Mouse (Mus musculus): ENCODE measurements at regions not wholly inside any gene's neighbourhood (a gene's known extent, or its start where the extent isn't known, plus 50 kb on each side); places are given as distances from the start of the nearest gene placed in this dataset.
A peak's percentile ranks its signal among the peaks of the same experiment; 100 is the strongest.

DNA sequence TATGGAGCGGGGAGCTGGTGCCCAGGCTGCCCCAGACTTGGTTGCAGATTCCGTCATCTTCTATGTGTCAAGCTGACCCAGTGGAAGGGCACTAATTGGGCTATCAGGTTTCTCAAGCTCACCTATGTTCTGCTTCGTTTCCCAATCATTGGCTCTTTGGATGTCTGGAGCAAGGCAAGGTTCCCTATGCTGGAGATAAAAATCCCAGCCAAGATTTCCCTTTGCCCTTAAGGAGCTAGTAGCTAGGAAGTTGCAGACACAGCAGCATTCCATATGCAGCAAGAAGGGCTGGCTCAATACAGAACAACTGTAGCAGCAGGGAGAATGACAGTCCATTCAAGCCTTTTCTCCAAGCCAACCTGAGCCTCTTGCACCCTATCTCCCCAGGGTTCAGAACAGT, 159.2 kb upstream of the Zfp706 start:
- no peak for ATAC-seq

DNA sequence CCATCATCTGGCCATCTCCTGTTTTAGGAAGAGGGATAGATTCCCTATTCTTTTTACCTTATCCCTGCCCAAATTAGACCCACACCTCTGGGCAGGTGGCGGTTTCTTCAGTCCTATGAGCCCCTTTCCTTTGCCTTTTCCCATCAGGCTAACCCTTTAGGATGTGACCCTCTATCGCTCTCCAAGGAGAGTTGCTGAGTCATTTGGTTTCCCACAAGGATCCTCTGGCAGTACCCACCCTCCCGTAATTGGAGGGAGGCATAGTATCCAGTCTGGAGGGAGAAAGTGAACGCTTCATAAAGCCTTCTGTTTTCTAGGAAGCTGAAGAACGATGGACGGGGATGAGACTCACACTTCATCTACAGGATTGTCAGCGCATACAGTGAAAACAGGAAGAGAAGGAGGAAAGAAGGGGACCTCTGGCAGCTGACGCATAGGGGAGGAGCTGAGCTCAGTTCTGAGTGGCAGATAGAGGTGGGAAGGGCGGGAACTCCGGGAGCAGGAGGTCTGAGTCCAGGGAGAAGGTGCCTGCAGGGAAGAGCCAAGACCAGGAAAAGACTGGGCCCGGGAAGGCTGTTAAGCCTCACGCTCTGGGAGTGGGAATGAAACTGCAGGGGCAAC, 158.4 kb upstream of the Zfp706 start:
- ATAC-seq: no peak

DNA sequence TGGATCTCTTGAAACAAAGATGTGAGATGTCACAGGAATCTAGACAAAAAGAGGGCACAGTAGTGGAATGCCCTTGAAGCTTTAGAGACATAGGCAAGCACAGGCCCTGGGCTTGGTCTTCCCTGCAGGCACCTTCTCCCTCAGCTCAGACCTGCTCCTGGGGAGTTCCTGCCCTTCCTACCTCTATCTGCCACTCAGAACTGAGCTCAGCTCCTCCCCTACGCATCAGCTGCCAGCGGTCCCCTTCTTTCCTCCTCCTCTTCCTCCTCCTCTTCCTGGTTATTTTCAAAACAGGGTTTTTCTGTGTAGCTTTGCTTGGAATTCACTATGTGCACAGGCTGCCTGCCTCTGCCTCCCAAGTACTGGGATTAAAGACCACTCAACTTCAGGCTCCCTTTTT, 157.6 kb upstream of the Zfp706 start:
- ATAC-seq: no peak

DNA sequence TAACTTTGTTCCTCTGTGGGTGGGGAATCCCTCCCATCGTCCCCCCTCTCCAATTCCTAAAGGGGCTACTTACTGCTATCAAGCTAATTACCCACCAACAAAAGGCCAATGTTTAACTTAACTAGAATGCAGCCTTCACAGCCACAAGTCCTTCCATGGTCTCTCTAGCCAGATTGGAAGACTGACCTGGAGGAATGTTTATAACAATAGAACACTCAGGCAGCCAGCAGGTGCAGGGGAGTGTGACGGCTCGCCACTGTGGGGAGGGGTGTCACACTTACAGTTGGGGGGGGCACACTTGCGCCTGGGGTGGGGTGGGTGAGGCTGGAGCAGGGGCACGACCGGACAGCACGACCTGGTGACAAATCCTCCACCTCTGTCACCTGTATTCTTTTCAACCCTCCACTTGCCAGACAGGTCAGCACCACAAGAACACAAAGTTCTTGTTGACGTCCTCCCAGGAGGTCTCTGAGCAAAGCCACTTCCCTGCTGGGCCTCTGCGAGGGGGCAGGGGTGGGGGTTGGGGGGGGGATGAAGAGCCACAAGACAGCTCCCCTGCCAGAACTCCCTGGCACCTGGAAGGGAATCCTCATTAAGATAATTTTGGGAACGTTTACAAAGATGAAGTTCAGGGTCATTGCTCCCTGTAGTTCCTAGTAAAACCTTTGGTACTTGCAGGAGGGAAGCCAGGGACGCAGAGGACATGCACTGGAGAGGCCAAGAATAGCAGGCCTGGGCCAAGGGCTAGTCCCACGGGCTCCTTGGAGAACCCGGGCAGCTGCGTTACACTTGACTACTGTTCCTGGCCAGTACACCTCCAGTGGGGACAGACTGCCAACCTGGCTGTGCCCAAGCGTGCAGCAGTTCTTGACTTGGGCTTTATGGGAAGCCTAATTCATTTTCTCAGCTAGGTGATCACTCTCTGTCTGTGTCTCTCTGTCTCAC, 156.9 kb upstream of the Zfp706 start:
- no peak for ATAC-seq

DNA sequence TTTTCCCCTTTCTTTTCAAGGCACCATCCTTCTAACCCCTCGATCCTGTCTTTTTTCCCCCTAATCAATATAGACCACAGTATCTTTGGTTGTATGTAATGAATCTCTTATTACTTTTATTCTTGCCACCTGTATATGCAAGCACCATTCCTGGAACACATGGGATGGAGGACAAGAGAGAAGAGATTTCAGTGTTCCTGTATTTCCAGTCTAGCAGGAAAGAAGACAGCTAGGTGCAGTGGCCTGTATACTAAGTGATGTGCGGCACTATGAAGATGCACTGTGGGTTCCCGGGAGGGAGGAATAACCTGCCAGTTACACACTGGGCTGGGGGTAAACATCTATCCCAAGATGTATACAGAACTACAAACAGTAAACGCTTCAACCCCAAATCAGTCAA, 152.4 kb upstream of the Zfp706 start:
- ATAC-seq: no peak

DNA sequence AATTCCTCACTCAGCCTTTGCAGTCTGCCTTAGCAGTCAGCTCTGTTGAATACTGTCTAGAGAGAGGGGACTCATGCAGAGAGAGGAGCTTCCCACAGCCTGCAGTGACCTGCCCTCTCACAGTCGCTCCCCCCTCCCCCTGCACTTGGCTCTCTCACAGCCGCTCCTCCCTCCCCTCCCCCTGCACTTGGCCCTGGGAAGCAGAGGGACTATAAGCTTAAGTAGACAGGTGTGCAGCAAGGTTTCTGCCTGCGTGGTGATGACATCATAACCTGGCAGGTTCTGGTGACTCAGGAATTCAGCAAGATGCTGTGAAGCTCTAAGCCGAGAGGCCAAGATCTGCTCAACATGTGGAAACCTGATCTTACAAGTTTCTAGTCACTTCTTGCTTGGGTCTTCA, 151.8 kb upstream of the Zfp706 start:
- ATAC-seq: no peak

DNA sequence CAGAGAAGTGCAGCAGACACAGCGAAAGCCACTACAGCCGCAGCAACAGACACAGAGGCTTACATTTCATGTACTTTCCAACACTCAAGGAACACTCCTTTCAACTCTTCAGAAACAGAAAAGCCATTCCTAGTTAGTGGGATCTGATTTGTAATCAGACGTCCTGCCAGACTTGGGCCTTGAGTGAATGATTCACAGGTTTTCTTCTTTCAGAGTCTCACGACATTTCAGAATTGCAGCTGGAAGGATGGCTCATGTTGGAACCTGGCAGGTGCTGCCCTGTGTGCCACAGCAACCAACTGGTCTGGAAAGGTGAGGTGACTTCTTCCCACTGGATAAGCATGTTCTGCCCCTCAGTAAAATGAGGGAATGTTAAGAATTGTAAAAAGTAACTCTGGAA, 149.8 kb upstream of the Zfp706 start:
- no peak for ATAC-seq

DNA sequence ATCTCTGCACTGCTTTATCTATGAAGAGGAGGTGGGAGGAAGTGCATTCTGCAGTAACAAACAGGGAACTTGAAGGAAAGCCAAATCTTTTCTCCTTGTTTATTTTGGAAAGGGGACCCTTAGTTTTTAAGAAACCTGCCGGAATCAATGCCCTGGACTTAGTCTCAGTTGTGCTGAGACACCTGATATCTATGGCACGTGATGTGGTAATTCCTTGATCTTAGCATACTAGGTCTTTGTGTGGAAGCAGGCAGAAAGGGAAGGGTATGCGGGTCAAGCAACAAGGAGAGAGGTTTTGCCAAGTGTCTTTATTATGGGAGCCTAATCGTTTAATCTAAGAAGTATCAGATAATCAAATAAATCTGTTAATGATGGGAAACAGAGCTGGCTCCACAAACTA, 147.4 kb upstream of the Zfp706 start:
- no peak for ATAC-seq

DNA sequence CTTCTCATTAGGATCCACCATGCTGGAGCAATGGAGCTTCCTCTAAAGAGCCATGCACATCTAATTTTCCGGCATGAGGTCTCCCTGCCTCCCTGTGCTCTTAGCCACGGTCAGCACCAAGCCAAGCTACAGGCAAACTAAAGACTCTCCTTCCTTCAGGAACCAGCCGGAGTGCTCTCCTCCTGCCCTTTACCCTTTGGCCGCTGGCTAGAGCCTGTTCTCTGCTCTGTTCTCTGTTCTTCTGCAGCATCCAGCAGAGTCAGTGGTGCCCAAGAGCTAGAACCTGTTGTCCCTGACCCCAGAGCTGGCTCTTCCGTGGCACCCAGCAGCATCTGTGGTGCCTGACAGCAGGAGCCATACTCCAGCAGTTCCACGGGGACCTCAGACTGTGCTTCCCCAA, 145.6 kb upstream of the Zfp706 start:
- ATAC-seq: no peak

DNA sequence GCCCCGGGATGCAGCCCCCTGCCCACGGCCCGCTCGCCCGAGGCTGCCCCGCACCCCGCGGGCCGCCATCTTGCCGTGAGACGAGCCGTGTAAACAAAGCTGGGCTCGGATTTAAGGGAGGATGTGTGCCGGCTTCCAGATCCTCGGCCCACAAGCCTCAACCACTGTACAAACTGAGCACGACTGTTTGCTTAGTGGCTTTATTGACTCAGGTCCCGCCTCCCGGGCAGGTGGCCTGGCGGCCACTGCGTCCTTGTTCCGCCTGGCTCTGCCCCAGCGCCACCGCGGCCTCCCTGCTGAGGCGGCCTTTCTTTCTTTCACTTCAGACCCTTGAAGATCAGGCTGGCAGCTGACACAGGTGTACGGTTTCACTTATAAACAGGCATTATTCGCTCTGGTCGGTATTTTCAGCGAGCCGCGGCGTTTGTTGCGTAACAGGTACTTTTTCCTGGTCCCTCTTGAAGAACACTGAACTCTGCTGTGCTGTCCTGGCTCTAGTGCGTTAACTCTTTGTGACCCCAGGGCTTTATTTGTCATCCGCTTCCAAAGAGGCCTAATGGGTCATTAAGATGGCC, 128.1 kb upstream of the Zfp706 start:
- peak; percentile 72 for ATAC-seq

DNA sequence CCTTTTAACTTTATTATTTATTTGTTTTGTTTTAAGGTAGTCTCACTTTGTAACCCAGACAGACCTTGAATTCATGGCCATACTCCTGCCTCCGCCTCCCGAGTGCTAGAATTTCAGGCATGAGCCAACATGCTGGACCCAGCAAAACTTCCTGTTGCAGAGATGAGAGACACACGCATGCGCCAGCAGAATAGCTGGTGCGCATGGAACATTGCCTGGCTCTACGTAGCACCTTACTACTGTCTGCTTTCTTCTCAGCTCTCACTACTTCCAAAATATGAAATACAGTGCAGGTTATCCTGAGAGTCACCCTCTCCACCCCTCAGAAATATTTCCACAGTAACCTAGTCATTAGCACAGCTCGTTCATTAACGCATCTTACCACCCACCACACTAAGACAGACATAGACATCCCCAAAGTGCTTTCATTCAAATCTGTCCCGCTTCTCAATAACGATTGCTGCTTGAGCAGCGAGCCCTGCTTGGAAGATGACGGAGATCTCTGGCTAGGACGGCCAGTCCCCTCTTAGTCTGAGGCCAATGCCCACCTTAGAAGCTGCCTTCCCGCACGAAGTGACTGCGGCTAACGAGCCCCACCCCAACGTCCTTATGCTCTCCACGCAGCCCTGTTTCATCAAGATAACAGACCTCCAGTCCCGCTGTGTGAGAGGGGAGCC, 127.5 kb upstream of the Zfp706 start:
- ATAC-seq: peak; percentile 10

DNA sequence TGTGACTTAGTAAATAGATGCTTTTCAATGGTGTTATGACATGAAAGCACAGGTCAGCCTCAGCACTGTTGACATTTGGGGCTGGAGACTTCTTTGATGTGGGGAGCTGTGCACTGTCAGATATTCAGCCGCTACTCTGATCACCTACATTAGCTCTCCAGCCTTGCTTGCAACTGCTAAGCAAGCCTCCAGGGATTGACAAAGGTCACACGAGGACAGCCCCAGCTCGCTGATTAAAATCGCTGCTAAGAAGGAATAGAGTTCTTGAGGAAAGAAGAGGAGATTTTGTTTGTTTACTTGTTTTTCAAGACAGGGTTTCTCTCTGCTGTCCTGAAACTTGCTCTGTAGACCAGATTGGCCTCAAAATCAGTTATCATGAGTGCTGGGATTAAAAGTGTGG, 126.8 kb upstream of the Zfp706 start:
- no peak for ATAC-seq

DNA sequence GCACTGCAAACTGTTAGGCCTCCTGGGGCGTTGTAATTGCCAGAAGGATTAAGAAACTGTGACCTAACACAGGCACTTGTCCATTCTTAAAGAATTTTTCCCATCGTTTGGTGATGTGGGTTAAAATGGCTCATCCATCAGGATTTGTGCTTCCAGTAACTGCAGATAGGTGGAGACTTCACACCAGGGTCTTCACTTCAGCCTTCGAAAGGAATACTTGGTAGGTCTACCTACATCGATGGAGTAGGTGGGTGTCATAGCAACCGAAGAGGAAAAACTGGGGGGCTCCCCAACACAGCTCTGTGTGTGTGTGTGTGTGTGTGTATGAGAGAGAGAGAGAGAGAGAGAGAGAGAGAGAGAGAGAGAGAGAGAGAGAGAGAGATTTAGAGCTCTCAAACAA, 126.3 kb upstream of the Zfp706 start:
- no peak for ATAC-seq

DNA sequence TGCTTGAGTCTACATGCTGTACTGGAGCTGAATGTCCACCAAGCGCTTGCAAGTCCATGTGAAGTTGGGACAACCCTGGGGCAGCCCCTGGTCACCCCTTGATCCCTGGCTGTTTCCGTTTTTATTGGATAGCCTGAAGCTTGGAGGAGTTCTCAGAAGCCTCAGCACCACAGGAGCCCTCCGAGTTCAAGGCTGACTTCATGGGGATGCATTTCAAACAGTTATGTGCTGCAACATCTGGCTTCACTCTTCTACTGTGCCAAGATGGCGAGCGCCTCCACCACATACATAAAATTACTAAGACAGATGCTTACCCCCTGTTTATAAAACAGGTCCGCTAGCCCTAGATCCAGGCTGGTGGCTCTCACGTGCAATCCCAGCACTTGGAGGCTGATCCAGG, 120.1 kb upstream of the Zfp706 start:
- no peak for ATAC-seq

DNA sequence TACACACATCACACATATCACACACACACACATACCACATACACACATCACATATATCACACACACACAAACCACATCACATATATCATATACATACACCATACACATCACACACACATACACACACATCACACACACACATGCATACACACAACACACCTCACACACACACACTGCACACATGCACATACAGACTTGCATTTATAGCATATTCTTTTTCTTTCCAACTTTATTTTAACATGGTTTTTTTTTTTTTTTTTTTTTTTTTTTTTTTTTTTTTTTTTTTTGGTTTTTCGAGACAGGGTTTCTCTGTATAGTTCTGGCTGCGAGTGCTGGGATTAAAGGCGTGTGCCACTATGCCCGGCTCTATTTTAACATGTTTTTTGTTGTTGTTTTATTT, 119.6 kb upstream of the Zfp706 start:
- no peak for ATAC-seq

DNA sequence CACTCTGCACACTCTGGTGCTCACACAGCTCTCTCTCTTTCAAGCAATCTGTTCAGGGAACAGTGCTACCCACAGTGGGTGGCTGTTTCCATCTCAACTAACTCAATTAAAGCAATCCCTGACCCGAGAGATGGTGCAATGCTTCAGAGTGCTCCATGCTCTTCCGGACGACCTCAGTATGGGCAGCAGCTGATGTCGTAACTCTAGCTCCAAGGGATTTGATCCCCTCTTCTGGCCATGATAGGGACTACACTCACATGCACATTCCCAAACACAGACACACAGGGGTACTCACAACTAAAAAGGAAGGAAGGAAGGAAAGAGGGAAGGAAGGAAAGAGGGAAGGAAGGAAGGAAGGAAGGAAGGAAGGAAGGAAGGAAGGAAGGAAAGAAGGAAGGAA, 118.2 kb upstream of the Zfp706 start:
- ATAC-seq: no peak

DNA sequence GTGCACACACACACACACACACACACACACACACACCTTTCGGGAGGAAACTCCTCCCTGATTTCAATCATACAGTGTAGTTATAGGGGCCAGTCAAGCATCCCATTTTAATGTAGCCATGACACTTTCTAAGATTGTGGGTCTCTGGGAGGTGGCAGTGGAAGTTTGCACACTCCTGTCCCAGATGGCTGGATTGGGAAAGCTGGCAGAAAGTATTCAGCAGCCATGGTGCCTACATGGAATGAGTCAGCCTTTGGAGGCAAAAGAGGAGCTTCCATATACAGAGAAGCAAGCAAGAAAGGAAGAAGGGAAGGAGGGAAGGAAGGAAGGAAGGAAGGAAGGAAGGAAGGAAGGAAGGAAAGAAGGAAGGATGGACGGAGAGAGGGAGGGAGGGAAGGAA, 117.4 kb upstream of the Zfp706 start:
- ATAC-seq: no peak

DNA sequence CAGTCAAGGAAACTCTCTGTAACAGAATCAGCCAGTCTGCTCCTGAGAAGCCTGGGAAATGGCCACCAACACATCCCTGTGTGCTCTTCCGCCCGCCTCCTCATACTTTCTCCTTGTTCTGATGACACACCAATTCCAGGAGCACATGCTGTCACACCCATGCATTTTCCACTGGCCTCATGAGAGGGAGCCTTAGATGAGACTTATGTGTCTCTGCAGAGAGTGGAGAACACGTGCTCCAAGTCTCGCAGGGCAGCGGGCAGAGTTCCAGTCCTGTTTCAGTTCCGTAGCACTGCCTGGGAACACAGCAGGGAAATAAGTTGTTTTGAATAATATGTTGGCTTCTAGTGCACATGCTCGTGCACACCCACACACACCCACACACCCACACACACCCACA, 116.7 kb upstream of the Zfp706 start:
- no peak for ATAC-seq

DNA sequence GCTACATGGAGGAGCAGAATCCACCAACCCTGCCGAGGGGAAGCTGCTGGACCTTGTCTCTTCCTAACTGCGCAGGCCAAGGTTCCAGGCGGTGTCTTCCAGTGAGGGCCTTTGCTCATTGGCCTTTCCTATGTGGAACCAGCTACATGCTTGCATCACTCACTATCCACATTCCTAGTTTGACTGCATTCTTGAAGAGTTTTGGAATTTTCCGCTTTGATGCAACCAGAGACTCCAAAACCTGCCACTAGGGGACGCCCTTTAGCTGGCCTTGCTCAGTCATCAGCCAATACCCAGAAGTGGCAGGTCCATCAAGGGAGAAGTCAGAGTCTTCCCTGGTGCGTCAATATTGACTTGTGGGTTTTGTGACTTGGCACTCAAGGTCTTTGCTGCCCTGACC, 112.8 kb upstream of the Zfp706 start:
- ATAC-seq: peak; percentile 50

DNA sequence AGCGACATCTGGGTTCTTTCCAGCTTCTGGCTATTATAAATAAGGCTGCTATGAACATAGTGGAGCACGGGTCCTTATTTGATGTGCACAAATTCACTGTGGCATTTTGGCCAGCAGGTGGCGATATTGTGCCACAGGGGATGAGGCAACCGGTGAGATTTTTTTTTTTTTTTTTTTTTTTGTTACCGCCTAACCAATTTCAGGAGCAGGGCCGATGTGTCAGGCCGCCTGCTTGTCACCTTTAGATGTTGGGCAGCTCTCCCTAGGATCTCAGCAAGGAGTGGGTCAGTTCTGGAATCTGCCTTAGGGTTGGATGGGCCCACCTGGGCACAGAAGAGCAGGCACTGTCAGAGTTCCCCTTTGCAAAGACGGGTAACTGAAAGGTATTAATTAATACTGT, 106.5 kb upstream of the Zfp706 start:
- no peak for ATAC-seq

DNA sequence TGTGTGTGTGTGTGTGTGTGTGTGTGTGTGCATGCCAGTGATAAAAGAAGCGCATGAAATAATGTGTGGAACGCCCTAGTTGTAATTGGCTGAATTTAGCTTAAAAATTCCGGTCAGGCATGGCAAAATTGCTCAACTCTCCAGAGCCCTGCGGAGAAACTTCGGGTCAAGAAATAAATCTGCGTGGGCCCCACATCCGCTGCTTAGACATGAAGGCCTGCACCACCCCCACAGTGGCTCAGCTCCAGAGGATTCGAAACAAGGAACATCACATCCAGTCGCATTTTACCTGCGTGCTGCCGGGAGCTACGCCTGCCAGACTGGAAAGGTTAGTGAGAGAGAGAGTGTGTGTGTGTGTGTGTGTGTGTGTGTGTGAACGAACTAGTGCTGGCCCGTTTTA, 102.9 kb upstream of the Zfp706 start:
- no peak for ATAC-seq

DNA sequence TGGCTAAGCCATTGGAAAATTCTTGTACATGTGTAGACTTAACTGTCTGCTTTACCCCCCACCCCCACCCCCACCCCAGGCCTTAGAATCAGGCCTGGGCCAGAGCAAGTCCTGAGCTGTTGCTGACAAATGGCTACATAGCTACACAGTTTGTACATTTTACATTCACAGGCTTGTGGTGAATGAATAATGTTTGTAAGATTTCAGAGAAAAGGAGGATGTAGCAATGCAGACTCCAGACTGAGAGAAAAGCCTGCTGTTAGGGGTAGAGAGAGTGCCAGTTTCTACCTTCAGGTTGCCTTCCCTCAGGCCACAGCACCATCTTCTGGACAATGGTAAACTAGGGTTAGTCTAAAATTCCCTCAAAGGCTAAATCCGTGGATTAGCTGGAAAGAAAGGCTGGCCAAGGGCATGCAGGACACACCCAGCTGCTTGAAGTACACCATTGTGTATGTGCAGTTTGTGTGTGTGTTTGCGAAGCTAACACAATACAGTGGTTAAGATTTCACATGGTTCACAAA, 94.5 kb upstream of the Zfp706 start:
- no peak for ATAC-seq

DNA sequence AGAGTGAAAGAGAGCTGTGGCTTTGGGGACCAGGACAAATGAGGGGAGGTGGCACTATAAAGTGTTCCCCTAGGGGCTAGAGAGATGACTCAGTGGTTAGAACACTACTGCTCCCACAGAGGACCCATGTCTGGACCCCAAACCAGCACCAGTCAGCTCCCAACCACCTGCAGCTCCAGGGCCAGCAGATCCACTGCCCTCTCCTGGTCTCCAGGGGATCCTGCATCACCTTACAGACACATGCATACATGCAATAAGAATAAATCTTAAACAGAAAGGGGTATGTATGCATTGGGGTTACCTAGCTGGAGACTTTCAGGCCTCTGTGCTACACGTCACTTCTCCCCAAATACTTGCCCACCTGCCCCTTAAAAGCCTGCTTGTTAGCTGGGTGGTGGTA, 93.8 kb upstream of the Zfp706 start:
- no peak for ATAC-seq

Measured in inflammation-experienced regulatory T-cells, adult 6 months (primary cell).